Mouse (Mus musculus): Measurements from ENCODE around the gene Gm4305. TPM values are rescaled to one million over a fixed set of nuclear protein-coding genes. Genes with fewer than 3 reads are reported as not detected.
"Not testable (repeated sequence)": the region's sequence is repeated elsewhere in the genome, so short reads cannot be mapped to it uniquely, and the experiment has no call there.

Gm4305 gene
- total RNA-seq (2017) = not detected in 2 replicates

DNA sequence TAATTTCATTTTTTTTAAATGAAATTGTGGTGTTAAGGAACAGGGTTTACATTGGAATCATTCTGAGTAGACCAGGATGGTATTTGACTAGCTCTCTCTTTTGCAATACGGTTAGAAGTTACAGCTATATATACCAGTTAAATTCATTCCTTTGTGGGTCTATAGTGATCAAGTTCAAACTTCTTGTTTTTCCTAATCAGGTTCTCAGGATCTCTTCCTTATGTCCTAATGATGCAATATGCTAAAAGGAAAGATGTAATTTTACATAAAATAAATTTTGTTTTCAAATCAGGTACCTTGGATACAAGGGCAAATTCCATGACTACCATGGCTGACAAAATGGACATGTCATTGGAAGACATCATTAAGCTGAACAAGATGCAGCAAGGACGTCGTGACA, at the start of gene Gm4305:
Gene Gm4305, plus strand, starts transcription at position 301 of the 400 bp plus-strand sequence.
- not testable (repeated sequence) for ATAC-seq (replicated peaks; ENCODE audit: low read depth, poor library complexity, severe bottlenecking)

DNA sequence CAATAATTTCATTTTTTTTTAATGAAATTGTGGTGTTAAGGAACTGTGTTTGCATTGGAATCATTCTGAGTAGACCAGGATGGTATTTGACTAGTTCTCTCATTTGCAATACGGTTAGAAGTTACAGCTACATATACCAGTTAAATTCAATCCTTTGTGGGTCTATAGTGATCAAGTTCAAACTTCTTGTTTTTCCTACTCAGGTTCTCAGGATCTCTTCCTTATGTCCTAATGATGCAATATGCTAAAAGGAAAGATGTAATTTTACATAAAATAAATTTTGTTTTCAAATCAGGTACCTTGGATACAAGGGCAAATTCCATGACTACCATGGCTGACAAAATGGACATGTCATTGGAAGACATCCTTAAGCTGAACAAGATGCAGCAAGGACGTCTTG, 15.5 kb upstream of the Gm4305 start, which contains the start of gene Gm4301:
Gene Gm4301, plus strand, starts transcription at position 301 of the 400 bp plus-strand sequence.
- ATAC-seq (replicated peaks; ENCODE audit: low read depth, poor library complexity, severe bottlenecking) = not testable (repeated sequence)

DNA sequence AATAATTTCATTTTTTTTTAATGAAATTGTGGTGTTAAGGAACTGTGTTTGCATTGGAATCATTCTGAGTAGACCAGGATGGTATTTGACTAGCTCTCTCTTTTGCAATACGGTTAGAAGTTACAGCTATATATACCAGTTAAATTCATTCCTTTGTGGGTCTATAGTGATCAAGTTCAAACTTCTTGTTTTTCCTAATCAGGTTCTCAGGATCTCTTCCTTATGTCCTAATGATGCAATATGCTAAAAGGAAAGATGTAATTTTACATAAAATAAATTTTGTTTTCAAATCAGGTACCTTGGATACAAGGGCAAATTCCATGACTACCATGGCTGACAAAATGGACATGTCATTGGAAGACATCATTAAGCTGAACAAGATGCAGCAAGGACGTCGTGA, 10.4 kb upstream of the Gm4305 start, which contains the start of gene Gm4302:
Gene Gm4302, plus strand, starts transcription at position 301 of the 400 bp plus-strand sequence.
- not testable (repeated sequence) for ATAC-seq (replicated peaks; ENCODE audit: low read depth, poor library complexity, severe bottlenecking)

DNA sequence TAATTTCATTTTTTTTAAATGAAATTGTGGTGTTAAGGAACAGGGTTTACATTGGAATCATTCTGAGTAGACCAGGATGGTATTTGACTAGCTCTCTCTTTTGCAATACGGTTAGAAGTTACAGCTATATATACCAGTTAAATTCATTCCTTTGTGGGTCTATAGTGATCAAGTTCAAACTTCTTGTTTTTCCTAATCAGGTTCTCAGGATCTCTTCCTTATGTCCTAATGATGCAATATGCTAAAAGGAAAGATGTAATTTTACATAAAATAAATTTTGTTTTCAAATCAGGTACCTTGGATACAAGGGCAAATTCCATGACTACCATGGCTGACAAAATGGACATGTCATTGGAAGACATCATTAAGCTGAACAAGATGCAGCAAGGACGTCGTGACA, 5.2 kb upstream of the Gm4305 start, which contains the start of gene Gm4303:
Gene Gm4303, plus strand, starts transcription at position 301 of the 400 bp plus-strand sequence.
- not testable (repeated sequence) for ATAC-seq (replicated peaks; ENCODE audit: low read depth, poor library complexity, severe bottlenecking)

DNA sequence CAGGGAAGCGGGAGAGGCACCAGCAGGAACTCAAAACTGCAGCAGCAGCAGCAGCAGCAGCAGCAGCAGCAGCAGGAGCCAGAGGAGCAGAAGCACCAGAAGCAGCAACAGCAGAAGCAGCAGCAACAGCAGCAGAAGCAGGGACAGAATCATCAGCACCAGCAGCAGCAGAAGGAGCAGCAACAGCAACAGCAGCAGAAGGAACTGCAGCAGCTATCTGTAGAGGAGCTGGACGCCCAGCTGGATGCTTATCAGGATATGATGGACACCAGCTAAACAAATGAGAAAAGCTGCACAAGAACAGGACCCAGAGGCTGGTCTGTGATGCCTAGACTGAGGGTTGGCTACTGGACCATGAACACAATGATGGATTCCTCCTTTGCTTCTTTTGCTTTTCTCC, 5.9 kb downstream of the Gm4305 start:
- not testable (repeated sequence) for ATAC-seq (replicated peaks; ENCODE audit: low read depth, poor library complexity, severe bottlenecking)

DNA sequence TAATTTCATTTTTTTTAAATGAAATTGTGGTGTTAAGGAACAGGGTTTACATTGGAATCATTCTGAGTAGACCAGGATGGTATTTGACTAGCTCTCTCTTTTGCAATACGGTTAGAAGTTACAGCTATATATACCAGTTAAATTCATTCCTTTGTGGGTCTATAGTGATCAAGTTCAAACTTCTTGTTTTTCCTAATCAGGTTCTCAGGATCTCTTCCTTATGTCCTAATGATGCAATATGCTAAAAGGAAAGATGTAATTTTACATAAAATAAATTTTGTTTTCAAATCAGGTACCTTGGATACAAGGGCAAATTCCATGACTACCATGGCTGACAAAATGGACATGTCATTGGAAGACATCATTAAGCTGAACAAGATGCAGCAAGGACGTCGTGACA, 10.1 kb downstream of the Gm4305 start, which contains the start of gene Gm4307:
Gene Gm4307, plus strand, starts transcription at position 301 of the 400 bp plus-strand sequence.
- not testable (repeated sequence) for ATAC-seq (replicated peaks; ENCODE audit: low read depth, poor library complexity, severe bottlenecking)

DNA sequence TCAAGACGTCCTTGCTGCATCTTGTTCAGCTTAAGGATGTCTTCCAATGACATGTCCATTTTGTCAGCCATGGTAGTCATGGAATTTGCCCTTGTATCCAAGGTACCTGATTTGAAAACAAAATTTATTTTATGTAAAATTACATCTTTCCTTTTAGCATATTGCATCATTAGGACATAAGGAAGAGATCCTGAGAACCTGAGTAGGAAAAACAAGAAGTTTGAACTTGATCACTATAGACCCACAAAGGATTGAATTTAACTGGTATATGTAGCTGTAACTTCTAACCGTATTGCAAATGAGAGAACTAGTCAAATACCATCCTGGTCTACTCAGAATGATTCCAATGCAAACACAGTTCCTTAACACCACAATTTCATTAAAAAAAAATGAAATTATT, 31.6 kb downstream of the Gm4305 start, which contains the start of gene Gm4312:
Gene Gm4312, minus strand, starts transcription at position 101 of the 400 bp plus-strand sequence.
- not testable (repeated sequence) for ATAC-seq (replicated peaks; ENCODE audit: low read depth, poor library complexity, severe bottlenecking)

Other genes with a start within 250 kb of the Gm4305 start
- not detected in 2 replicates for gene Gm4301, start 15.4 kb upstream of the Gm4305 start, total RNA-seq (2017)
- gene Gm4302, start 10.3 kb upstream of the Gm4305 start, total RNA-seq (2017) = not detected in 2 replicates
- gene Gm4303, start 5.1 kb upstream of the Gm4305 start, total RNA-seq (2017) = not detected in 2 replicates
- not detected in 2 replicates for gene Gm4307, start 10.2 kb downstream of the Gm4305 start, total RNA-seq (2017)
- gene Gm4312, start 31.5 kb downstream of the Gm4305 start, total RNA-seq (2017) = not detected in 2 replicates
- gene Tmtc3, start 136.3 kb downstream of the Gm4305 start, total RNA-seq (2017) = 9.6 and 11.3 TPM in 2 replicates
- 25.5 and 28.5 TPM in 2 replicates for gene Cep290, start 136.5 kb downstream of the Gm4305 start, total RNA-seq (2017)
- 15.1 and 22.5 TPM in 2 replicates for gene 4930430F08Rik, start 239.3 kb downstream of the Gm4305 start, total RNA-seq (2017)
- gene 1700017N19Rik, start 239.4 kb downstream of the Gm4305 start, total RNA-seq (2017) = not detected in 2 replicates